Mouse (Mus musculus) liver, embryonic 15.5 days (tissue): ENCODE measurements around the gene Gle1. TPM values are rescaled to one million over a fixed set of nuclear protein-coding genes. Genes with fewer than 3 reads are reported as not detected.
A peak's percentile ranks its signal among the peaks of the same experiment; 100 is the strongest.

ENCODE experiments used
- ATAC-seq: fragments of 200-750 bp; cut with Nextera tagmentation; 2 replicates; pipeline ENCODE4 v1.8.0; 2017; ENCODE audit warnings: moderate number of reproducible peaks, mild to moderate bottlenecking, moderate library complexity; ENCODE audit not compliant: insufficient read depth
- H3K27ac ChIP-seq: fragments of 300-500 bp; sonication (generic); replicated peaks from 2 replicates; pipeline ENCODE4 v1.5.1; 2015; ENCODE audit warnings: mild to moderate bottlenecking, inconsistent platforms
- H3K27me3 ChIP-seq: fragments of 300-500 bp; sonication (generic); 2 replicates; pipeline ENCODE4 v1.6.1; 2015; ENCODE audit warnings: mild to moderate bottlenecking, inconsistent platforms
- H3K36me3 ChIP-seq: fragments of 300-500 bp; sonication (generic); replicated peaks from 2 replicates; pipeline ENCODE4 v1.6.1; 2015; ENCODE audit warnings: moderate library complexity, mild to moderate bottlenecking, inconsistent platforms
- H3K4me1 ChIP-seq: fragments of 300-500 bp; sonication (generic); replicated peaks from 2 replicates; pipeline ENCODE4 v1.6.1; 2015; ENCODE audit warnings: inconsistent platforms
- H3K4me2 ChIP-seq: fragments of 300-500 bp; sonication (generic); 2 replicates; pipeline ENCODE4 v1.6.1; 2015; ENCODE audit warnings: moderate library complexity, mild to moderate bottlenecking, inconsistent platforms
- H3K4me3 ChIP-seq: fragments of 300-500 bp; sonication (generic); replicated peaks from 2 replicates; pipeline ENCODE4 v1.5.1; 2015; ENCODE audit warnings: mild to moderate bottlenecking, inconsistent platforms
- H3K9ac ChIP-seq: fragments of 300-500 bp; sonication (generic); 2 replicates; pipeline ENCODE4 v1.6.1; 2015; ENCODE audit warnings: moderate library complexity, mild to moderate bottlenecking, inconsistent platforms
- H3K9me3 ChIP-seq: fragments of 300-500 bp; sonication (generic); replicated peaks from 2 replicates; pipeline ENCODE4 v1.6.1; 2016; ENCODE audit warnings: inconsistent platforms
- WGBS: fragments of 180-500 bp; shearing (Covaris S2); methylation state at CpG from one replicate; pipeline ENCODE4 v1.1.7; 2015; ENCODE audit warnings: mixed read lengths; ENCODE audit not compliant: insufficient replicate concordance; 5-methylcytosine and 5-hydroxymethylcytosine counted together
- polyA plus RNA-seq: library from polyadenylated mRNA; unstranded; fragments of >200 nt; fragmentation: Nextera tagmentation; extraction: Ambion mirVana; gene quantifications from 2 replicates; pipeline ENCODE4 v1.2.1, GENCODE M21; 2015

Gle1 gene
- polyA plus RNA-seq, 1 experiment from 2014 or later: 25.2 TPM

DNA sequence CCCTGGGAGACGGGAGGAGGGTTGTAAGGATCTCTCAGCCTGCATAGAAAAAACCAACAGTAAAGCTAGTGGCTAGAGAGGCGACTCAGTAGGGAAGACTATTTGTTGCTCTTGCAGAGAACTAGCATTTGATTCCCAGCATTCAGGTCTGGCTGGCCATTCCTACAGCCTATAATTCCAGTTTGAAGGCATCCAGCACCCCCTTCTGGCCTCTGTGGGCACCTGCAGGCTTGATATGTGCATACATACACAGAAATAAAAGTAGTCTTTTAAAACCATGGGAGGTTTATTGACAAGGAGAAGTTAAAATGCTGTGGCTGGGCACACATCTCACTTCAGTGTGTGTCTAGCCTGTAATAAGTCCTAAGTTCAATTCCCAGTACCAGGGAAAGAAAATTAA, 25.2 kb upstream of the Gle1 start:
- Histone ChIP-seq H3K27ac (no peak overlapping the region), H3K9ac (no peak overlapping the region), H3K27me3 (no peaks in the 10 kb centered on the region), H3K4me2 (no peak overlapping the region), H3K36me3 (peaks cover 93% of the 10 kb centered on the region), H3K4me1 (no peaks in the 10 kb centered on the region), H3K9me3 (no peaks in the 10 kb centered on the region), H3K4me3 (no peak overlapping the region)
- WGBS: 78% methylated on average over 2 of the region's 2 CpGs
- no peak for ATAC-seq

- Histone ChIP-seq H3K9me3 (no peaks in the 10 kb centered on the region), H3K4me2 (peak overlapping the region; percentile 54), H3K4me3 (peak overlapping the region; percentile 13; the same call in 1 of the 2 replicates), H3K36me3 (peaks cover 89% of the 10 kb centered on the region), H3K4me1 (peaks cover 36% of the 10 kb centered on the region), H3K27me3 (no peaks in the 10 kb centered on the region), H3K27ac (peak overlapping the region; percentile 85), H3K9ac (no peak overlapping the region)
- peak; percentile 97 for ATAC-seq
- WGBS: 54% methylated on average over 11 of the region's 11 CpGs
Observed at GRCm38 (mm10) chr2:29917621-29918020, 17.6 kb upstream of the Gle1 start.

GRCm38 (mm10) chr2:29922011-29922410, 13.2 kb upstream of the Gle1 start:
- 76% methylated on average over 11 of the region's 11 CpGs for WGBS
- no peak overlapping the region for H3K27ac ChIP-seq
- peaks cover 90% of the 10 kb centered on the region for H3K36me3 ChIP-seq
- peaks cover 19% of the 10 kb centered on the region for H3K4me1 ChIP-seq
- H3K4me3 ChIP-seq: no peak overlapping the region
- H3K9ac ChIP-seq: no peak overlapping the region
- no peaks in the 10 kb centered on the region for H3K9me3 ChIP-seq
- no peaks in the 10 kb centered on the region for H3K27me3 ChIP-seq
- no peak overlapping the region for H3K4me2 ChIP-seq
- ATAC-seq: no peak

DNA sequence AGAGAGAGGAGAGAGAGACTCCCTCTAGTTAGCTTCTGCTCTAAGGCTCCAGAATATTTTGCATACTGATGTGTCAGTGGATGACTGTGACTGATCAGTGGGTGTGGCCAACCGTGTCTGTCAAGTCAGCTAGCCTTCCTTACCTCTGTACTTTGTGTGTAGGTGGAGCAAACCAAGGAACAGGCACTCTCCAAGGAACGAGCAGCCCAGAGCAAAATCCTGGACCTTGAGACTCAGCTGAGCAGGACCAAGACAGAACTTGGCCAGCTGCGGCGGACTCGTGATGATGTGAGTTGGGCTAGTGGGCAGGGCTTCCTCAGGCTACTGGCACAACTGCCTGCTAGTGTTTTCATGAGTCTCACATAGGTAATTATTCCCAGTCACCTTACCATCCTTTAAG, 8.7 kb upstream of the Gle1 start:
- no peak overlapping the region for H3K9ac ChIP-seq
- no peak for ATAC-seq
- WGBS: 86% methylated on average over 5 of the region's 5 CpGs
- H3K4me1 ChIP-seq: no peaks in the 10 kb centered on the region
- no peak overlapping the region for H3K4me3 ChIP-seq
- no peaks in the 10 kb centered on the region for H3K9me3 ChIP-seq
- no peak overlapping the region for H3K4me2 ChIP-seq
- no peak overlapping the region for H3K27ac ChIP-seq
- peaks cover 93% of the 10 kb centered on the region for H3K36me3 ChIP-seq
- no peaks in the 10 kb centered on the region for H3K27me3 ChIP-seq

DNA sequence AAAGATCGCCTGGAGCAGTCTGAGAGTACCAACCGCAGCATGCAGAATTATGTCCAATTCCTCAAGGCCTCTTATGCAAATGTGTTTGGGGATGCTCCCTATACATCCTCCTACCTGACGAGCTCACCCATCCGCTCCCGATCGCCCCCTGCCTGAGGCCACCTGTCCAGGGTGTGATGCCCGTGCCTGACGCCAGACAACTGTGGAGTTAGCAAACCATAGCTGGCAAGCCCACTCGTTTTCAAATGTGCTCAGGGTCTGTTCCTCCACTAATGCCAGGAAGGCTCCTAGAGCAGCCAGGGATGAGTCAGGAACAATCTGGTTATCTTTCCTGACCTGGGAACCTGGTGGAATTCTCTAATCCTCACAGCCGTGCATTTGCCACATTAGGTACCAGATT, 4.7 kb upstream of the Gle1 start:
- Histone ChIP-seq H3K27ac (no peak overlapping the region), H3K4me1 (peaks cover 6% of the 10 kb centered on the region; the same call in 1 of the 2 replicates), H3K9me3 (no peaks in the 10 kb centered on the region), H3K36me3 (peaks cover 53% of the 10 kb centered on the region), H3K9ac (no peak overlapping the region), H3K4me2 (no peak overlapping the region), H3K27me3 (no peaks in the 10 kb centered on the region), H3K4me3 (no peak overlapping the region)
- 84% methylated on average over 10 of the region's 10 CpGs for WGBS
- ATAC-seq: no peak

GRCm38 (mm10) chr2:29931194-29931593, 4.0 kb upstream of the Gle1 start:
- no peak overlapping the region for H3K27ac ChIP-seq
- H3K9ac ChIP-seq: no peak overlapping the region
- H3K9me3 ChIP-seq: no peaks in the 10 kb centered on the region
- WGBS: 87% methylated on average over 6 of the region's 6 CpGs
- peaks cover 12% of the 10 kb centered on the region for H3K4me1 ChIP-seq
- H3K4me3 ChIP-seq: no peak overlapping the region
- no peak for ATAC-seq
- peaks cover 46% of the 10 kb centered on the region for H3K36me3 ChIP-seq
- no peak overlapping the region for H3K4me2 ChIP-seq
- no peaks in the 10 kb centered on the region for H3K27me3 ChIP-seq

DNA sequence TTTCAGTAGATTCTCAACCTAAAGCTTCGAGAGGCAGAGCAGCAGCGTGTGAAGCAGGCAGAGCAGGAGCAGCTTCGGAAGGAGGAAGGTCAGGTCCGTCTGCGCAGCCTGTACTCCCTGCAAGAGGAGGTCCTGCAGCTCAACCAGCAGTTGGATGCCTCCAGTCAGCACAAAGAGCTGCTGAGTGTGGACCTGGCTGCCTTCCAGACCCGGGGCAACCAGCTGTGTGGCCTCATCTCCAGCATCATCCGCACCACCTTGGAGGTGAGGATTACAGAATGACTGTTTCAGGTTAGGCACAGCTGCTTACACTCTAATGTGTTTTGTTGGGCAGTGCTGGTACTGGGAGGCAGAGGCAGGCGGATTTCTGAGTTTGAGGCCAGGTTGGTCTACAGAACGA, 4.8 kb downstream of the Gle1 start:
- Histone ChIP-seq H3K9ac (no peak overlapping the region), H3K4me1 (peaks cover 12% of the 10 kb centered on the region), H3K9me3 (no peaks in the 10 kb centered on the region), H3K36me3 (peaks cover 73% of the 10 kb centered on the region), H3K4me3 (no peak overlapping the region), H3K27ac (no peak overlapping the region), H3K4me2 (no peak overlapping the region), H3K27me3 (no peaks in the 10 kb centered on the region)
- ATAC-seq: no peak
- 83% methylated on average over 9 of the region's 9 CpGs for WGBS

DNA sequence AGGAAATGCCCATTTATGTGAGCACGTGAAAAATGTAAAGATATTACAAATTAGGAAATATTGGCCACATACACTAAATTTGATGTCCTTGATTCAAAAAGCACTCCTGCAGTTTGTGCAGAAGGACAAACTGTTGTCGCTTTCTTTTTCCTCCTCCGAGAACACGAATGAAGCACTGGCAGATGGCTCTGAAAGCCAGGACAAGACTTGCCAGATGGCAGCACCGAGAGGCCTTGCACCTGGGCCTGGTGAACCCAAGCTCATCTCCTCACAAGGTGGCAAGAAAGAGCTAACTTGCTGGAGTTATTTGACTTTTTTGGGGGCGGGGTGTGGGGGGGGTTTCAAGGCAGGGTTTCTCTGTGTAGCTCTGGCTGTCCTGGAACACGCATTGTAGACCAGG, 5.6 kb downstream of the Gle1 start:
- H3K4me1 ChIP-seq: peaks cover 12% of the 10 kb centered on the region
- H3K4me3 ChIP-seq: no peak overlapping the region
- H3K9me3 ChIP-seq: no peaks in the 10 kb centered on the region
- H3K36me3 ChIP-seq: peaks cover 75% of the 10 kb centered on the region
- no peak overlapping the region for H3K9ac ChIP-seq
- ATAC-seq: no peak
- no peaks in the 10 kb centered on the region for H3K27me3 ChIP-seq
- H3K4me2 ChIP-seq: no peak overlapping the region
- 88% methylated on average over 7 of the region's 7 CpGs for WGBS
- no peak overlapping the region for H3K27ac ChIP-seq

DNA sequence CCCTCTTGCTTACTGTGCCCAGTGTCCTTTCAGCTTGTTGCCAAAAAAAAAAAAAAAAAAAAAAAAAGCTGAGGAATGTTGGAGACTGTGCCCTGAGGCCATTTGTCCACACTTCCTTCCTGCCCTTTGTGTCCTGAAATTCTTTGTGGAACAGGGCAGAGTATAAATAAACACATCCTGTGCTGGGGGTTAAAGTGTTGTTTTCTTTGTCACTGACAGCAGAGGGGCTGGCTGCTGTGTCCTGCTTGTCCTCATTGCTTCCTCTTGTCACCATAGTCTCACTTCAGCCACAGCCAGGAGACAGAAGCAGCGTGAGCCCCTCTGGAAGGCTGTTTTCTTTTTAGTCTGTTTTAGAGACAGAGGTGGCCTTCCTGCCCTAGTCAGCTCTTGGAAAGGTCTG, 9.5 kb downstream of the Gle1 start:
- 67% methylated on average over 1 of the region's 1 CpGs for WGBS
- Histone ChIP-seq H3K27me3 (no peaks in the 10 kb centered on the region), H3K36me3 (peaks cover 91% of the 10 kb centered on the region), H3K9me3 (no peaks in the 10 kb centered on the region), H3K27ac (peak overlapping the region; percentile 77), H3K9ac (no peak overlapping the region), H3K4me2 (no peak overlapping the region), H3K4me3 (no peak overlapping the region), H3K4me1 (peaks cover 4% of the 10 kb centered on the region; the same call in 1 of the 2 replicates)
- peak; percentile 76 for ATAC-seq

DNA sequence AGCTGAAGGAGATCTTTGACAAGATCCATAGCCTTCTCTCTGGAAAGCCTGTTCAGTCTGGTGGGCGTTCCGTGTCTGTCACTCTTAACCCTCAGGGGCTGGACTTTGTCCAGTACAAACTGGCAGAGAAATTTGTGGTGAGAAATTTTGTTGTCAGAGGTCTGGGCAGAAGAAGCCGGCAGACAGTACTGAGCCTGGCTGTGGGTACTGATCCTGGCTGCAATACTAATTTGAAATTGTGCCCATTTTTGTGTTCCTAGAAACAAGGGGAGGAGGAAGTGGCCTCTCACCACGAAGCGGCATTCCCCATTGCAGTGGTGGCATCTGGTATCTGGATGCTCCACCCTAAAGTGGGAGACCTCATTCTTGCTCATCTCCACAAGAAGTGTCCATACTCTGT, 13.7 kb downstream of the Gle1 start:
- Histone ChIP-seq H3K9ac (no peak overlapping the region), H3K9me3 (no peaks in the 10 kb centered on the region), H3K4me3 (no peak overlapping the region), H3K27ac (no peak overlapping the region), H3K4me1 (peaks cover 4% of the 10 kb centered on the region; the same call in 1 of the 2 replicates), H3K27me3 (no peaks in the 10 kb centered on the region), H3K4me2 (no peak overlapping the region), H3K36me3 (peaks cover 89% of the 10 kb centered on the region)
- WGBS: 77% methylated on average over 5 of the region's 5 CpGs
- ATAC-seq: no peak

GRCm38 (mm10) chr2:29961246-29961645, 26.0 kb downstream of the Gle1 start:
- Histone ChIP-seq H3K9me3 (no peaks in the 10 kb centered on the region), H3K36me3 (peaks cover 36% of the 10 kb centered on the region), H3K4me3 (no peak overlapping the region), H3K27me3 (peaks cover 36% of the 10 kb centered on the region), H3K4me1 (peaks cover 16% of the 10 kb centered on the region), H3K4me2 (no peak overlapping the region), H3K27ac (no peak overlapping the region), H3K9ac (no peak overlapping the region)
- WGBS: 96% methylated on average over 7 of the region's 7 CpGs
- no peak for ATAC-seq
